Mouse (Mus musculus) heart, adult 2 months (tissue): ENCODE results near the gene Rhcg. TPM values are rescaled to one million over a fixed set of nuclear protein-coding genes. Genes with fewer than 3 reads are reported as not detected.

Source experiments
- DNase-seq, 2 experiments: peaks; one replicate each; pipeline ENCODE4 v3.0.0; 2021
- H3K27ac ChIP-seq: fragments of 200-600 bp; 2 replicates; pipeline ENCODE4 v1.8.1; 2022
- H3K27me3 ChIP-seq: fragments of 200-500 bp; 2 replicates; pipeline ENCODE4 v1.6.1; 2012; ENCODE audit warnings: mild to moderate bottlenecking, low read length, inconsistent platforms, mixed read lengths; ENCODE audit not compliant: control insufficient read depth, insufficient read depth
- H3K36me3 ChIP-seq: fragments of 200-500 bp; 2 replicates; pipeline ENCODE4 v1.6.1; 2012; ENCODE audit warnings: low read length, inconsistent platforms; ENCODE audit not compliant: control insufficient read depth, insufficient read depth
- H3K4me1 ChIP-seq: fragments of 200-500 bp; 2 replicates; pipeline ENCODE4 v1.6.1; 2011; ENCODE audit warnings: low read length; ENCODE audit not compliant: control insufficient read depth, insufficient read depth
- H3K4me3 ChIP-seq: fragments of 200-600 bp; 2 replicates; pipeline ENCODE4 v1.8.1; 2022
- H3K79me2 ChIP-seq: fragments of 200-500 bp; replicated peaks from 2 replicates; pipeline ENCODE4 v1.6.1; 2012; ENCODE audit warnings: mild to moderate bottlenecking, inconsistent platforms, low read length, moderate library complexity, mixed read lengths; ENCODE audit not compliant: control insufficient read depth, insufficient read depth
- H3K9ac ChIP-seq: fragments of 200-500 bp; 2 replicates; pipeline ENCODE4 v1.6.1; 2012; ENCODE audit warnings: low read depth, mild to moderate bottlenecking, control low read depth, inconsistent platforms, low read length, mixed read lengths
- CTCF ChIP-seq: fragments of 200-600 bp; IDR thresholded peaks from 2 replicates; pipeline ENCODE4 v1.8.1; 2022; ENCODE audit warnings: antibody characterized with exemption, mild to moderate bottlenecking, moderate library complexity
- EP300 ChIP-seq: fragments of 200-500 bp; IDR thresholded peaks from 2 replicates; pipeline ENCODE4 v1.6.1; 2011; ENCODE audit warnings: low read depth, low read length, control low read depth; ENCODE audit not compliant: insufficient read depth
- POLR2A ChIP-seq: fragments of 200-500 bp; IDR thresholded peaks from 2 replicates; pipeline ENCODE4 v1.6.1; 2011; ENCODE audit warnings: mild to moderate bottlenecking, low read depth, low read length, control low read depth; ENCODE audit not compliant: insufficient read depth
- WGBS: fragments of 180-500 bp; shearing (Covaris S2); methylation state at CpG from one replicate; pipeline ENCODE4 v1.1.7; 2018; 5-methylcytosine and 5-hydroxymethylcytosine counted together
- intact Hi-C: fragments of 180-260 bp; cut with DNase I; formaldehyde crosslinking; loops from one replicate; pipeline ENCODE4 v1.15.1; 2025
- polyA plus RNA-seq: library from polyadenylated mRNA; depleted of rRNA; stranded (reverse); fragments of >200 nt; gene quantifications from 2 replicates; pipeline ENCODE4 v1.2.3, GENCODE M21; 2012
- total RNA-seq, 2 experiments: library from RNA; stranded (reverse); gene quantifications; 2 replicates each; pipeline ENCODE4 v1.2.3; 2021

Rhcg gene
- total and polyA plus RNA-seq, 3 experiments = not detected

DNA sequence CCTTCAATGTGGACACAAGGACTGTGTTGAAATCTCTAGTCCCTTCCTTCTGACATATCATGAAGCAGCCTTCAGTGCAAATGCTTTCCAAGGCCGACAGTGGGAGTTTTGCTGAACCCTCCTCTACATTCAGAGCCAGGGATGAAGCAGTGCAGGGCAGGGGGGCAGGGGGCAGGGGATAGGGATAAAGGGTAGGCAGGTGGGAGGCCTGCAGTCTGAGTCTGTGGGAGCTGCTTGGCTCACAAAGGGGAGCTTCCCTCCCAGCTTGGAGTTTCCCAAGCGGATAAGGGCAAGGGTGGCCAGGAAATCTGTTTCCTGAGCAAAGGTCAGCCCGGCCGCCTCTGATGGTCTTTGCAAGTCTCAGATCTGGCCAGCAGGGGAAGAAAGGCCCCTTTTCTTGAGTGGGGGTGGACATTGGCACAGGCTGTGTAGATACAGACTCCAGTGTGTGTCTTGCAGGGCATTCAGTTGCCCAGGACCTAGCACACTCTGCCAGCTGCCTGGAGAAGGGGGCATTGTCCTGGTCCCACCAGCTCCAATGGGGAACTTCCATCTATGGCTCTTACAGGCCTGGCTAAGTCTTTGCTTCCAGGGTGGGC is 48.4 kb downstream of the Rhcg start:
- no peak overlapping the region for H3K4me3 ChIP-seq
- no peak overlapping the region for H3K9ac ChIP-seq
- no peaks in the 10 kb centered on the region; the same call in none of the 2 replicates for H3K27me3 ChIP-seq
- TF ChIP-seq CTCF (peak; percentile 39), POLR2A (no peak)
- peaks cover 2% of the 10 kb centered on the region; the same call in 1 of the 2 replicates for H3K4me1 ChIP-seq
- H3K27ac ChIP-seq = no peak overlapping the region
- 35% methylated on average over 4 of the region's 4 CpGs for WGBS
- DNase-seq = no peak
- H3K79me2 ChIP-seq = no peaks in the 10 kb centered on the region
- intact Hi-C loops = no loop called here
- no peaks in the 10 kb centered on the region for H3K36me3 ChIP-seq

DNA sequence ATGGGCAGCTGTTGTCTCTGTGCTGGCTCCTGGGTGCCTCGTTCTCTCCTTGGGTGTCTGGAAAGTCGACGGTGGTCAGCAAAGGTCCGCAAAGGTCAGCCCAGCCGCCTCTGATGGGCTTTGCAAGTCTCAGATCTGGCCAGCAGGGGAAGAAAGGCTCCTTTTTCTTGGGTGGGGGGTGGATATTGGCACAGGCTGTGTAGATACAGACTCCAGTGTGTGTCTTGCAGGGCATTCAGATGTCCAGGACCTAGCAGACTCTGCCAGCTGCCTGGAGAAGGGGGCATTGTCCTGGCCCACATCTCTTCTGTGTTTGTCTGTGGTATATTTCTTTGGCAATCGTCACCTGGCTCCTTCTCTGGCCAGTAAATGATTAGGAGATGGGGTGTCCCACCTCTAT is 49.2 kb downstream of the Rhcg start:
- intact Hi-C loops = no loop called here
- no peak overlapping the region for H3K4me3 ChIP-seq
- H3K27ac ChIP-seq = no peak overlapping the region
- H3K79me2 ChIP-seq = no peaks in the 10 kb centered on the region
- WGBS = 69% methylated on average over 6 of the region's 6 CpGs
- H3K9ac ChIP-seq = no peak overlapping the region
- H3K27me3 ChIP-seq = peaks cover 2% of the 10 kb centered on the region
- no peak for DNase-seq
- TF ChIP-seq POLR2A = no peak
- TF ChIP-seq EP300 = no peak
- TF ChIP-seq CTCF = no peak
- H3K36me3 ChIP-seq = no peaks in the 10 kb centered on the region
- peaks cover 2% of the 10 kb centered on the region; the same call in 1 of the 2 replicates for H3K4me1 ChIP-seq

DNA sequence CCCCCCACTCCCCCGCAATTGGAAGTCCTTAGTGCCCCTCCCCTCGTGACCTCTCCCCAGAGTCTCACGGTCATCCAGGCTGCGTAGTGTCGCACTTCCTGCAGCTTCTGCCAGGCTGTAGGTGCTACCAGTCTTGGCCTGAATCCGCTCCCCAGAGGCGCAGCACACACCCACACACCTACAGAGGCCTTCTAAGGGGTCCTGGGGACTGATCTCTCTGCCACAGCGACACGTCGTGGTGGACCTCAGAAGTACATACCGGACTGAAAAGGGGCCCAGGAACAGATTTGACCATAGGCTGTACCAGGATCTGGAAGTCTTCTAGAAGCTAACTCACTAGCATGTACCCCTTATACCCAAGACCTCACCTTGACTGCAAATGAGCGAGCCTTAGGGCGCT is 53.8 kb downstream of the Rhcg start:
- H3K4me3 ChIP-seq = no peak overlapping the region
- H3K27ac ChIP-seq = no peak overlapping the region
- H3K36me3 ChIP-seq = no peaks in the 10 kb centered on the region
- peaks cover 2% of the 10 kb centered on the region for H3K27me3 ChIP-seq
- 14% methylated on average over 13 of the region's 13 CpGs for WGBS
- DNase-seq = no peak
- no peaks in the 10 kb centered on the region for H3K79me2 ChIP-seq
- H3K9ac ChIP-seq = no peak overlapping the region
- intact Hi-C loops = no loop called here
- TF ChIP-seq POLR2A = no peak
- peak; percentile 42 for TF ChIP-seq CTCF
- no peak for TF ChIP-seq EP300
- H3K4me1 ChIP-seq = peaks cover under 1% of the 10 kb centered on the region; the same call in 1 of the 2 replicates

DNA sequence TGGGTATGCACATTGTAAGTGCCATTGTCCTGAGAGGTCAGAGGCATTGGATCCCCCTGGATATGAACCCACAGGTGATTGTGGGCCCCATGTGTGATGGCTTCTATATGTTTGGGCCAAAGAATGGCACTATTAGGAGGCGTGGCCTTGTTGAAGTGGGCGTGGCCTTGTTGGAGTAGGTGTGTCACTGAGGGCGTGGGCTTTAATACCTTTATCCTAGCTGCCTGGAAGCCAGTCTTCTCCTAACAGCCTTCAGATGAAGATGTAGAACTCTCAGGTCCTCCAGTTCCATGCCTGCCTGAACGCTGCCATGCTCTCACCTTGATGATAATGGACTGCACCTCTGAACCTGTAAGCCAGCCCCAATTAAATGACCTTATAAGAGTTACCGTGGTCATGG is 55.1 kb downstream of the Rhcg start:
- 41% methylated on average over 5 of the region's 5 CpGs for WGBS
- intact Hi-C loops = no loop called here
- H3K27me3 ChIP-seq = peaks cover 2% of the 10 kb centered on the region

DNA sequence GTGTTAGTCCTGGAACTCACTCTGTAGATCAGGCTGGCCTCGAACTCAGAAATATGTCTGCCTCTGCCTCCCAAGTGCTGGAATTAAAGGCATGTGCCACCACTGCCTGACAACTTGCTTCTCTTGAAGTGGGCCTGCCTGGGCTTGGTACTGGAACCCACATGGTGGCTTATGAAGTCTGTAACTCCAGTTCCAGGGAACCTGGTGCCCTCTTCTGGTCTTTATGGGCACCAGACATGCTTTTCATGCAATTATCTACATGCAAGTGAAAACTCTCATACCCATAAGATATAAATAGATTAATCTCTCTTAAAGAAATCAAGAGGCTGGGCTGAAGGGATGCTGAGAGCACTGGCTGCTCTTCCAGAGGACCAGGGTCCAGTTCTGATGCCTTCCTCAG is 58.8 kb downstream of the Rhcg start:
- no peak overlapping the region for H3K27ac ChIP-seq
- no peaks in the 10 kb centered on the region for H3K4me1 ChIP-seq
- H3K27me3 ChIP-seq = peaks cover 8% of the 10 kb centered on the region
- no peak for DNase-seq
- intact Hi-C loops = no loop called here
- no peaks in the 10 kb centered on the region for H3K79me2 ChIP-seq
- H3K36me3 ChIP-seq = no peaks in the 10 kb centered on the region
- H3K4me3 ChIP-seq = no peak overlapping the region
- no peak overlapping the region for H3K9ac ChIP-seq
- no peak for TF ChIP-seq EP300
- TF ChIP-seq POLR2A = no peak
- peak; percentile 23 for TF ChIP-seq CTCF
- 79% methylated on average over 1 of the region's 1 CpGs for WGBS

More for the DNA sequence above, 55.1 kb downstream of the Rhcg start:
- no peak overlapping the region for H3K9ac ChIP-seq
- H3K79me2 ChIP-seq = no peaks in the 10 kb centered on the region
- H3K36me3 ChIP-seq = no peaks in the 10 kb centered on the region
- TF ChIP-seq EP300 (no peak), CTCF (no peak), POLR2A (no peak)
- no peaks in the 10 kb centered on the region for H3K4me1 ChIP-seq
- no peak for DNase-seq
- no peak overlapping the region for H3K27ac ChIP-seq
- no peak overlapping the region for H3K4me3 ChIP-seq

DNA sequence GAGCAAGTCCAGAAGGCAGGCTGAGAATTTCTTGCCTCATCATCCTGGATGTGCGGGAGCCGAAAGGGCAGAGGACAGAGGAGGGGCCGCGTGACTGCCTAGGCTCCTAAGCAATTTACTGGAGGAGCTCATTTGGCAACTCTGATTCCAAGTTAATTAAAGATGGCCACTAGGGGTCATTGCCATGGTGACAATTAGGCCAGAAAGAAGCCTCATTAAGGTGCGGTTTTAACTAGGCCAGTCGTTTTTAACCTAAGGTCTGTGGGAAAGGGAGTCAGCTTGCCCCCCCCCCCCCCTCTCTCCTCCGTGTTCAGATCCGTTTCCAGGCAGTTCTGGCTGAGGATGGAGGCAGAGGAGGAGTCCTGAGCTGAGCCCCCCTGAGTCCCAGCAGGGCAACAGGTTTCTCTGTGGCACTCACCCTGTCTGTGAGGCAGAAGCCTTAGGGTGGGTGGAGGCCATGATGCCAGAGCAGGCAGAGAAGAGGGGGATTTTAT is 59.7 kb downstream of the Rhcg start:
- no peak overlapping the region for H3K4me3 ChIP-seq
- H3K27me3 ChIP-seq = peaks cover 7% of the 10 kb centered on the region; the same call in 1 of the 2 replicates
- WGBS = 13% methylated on average over 8 of the region's 8 CpGs
- TF ChIP-seq CTCF (no peak), POLR2A (no peak), EP300 (no peak)
- intact Hi-C loops = no loop called here
- H3K36me3 ChIP-seq = no peaks in the 10 kb centered on the region
- no peak overlapping the region for H3K27ac ChIP-seq
- H3K9ac ChIP-seq = no peak overlapping the region
- H3K79me2 ChIP-seq = no peaks in the 10 kb centered on the region
- H3K4me1 ChIP-seq = no peaks in the 10 kb centered on the region
- DNase-seq = no peak
